Mouse (Mus musculus): Measurements from ENCODE around the gene Tbc1d4.

DNA sequence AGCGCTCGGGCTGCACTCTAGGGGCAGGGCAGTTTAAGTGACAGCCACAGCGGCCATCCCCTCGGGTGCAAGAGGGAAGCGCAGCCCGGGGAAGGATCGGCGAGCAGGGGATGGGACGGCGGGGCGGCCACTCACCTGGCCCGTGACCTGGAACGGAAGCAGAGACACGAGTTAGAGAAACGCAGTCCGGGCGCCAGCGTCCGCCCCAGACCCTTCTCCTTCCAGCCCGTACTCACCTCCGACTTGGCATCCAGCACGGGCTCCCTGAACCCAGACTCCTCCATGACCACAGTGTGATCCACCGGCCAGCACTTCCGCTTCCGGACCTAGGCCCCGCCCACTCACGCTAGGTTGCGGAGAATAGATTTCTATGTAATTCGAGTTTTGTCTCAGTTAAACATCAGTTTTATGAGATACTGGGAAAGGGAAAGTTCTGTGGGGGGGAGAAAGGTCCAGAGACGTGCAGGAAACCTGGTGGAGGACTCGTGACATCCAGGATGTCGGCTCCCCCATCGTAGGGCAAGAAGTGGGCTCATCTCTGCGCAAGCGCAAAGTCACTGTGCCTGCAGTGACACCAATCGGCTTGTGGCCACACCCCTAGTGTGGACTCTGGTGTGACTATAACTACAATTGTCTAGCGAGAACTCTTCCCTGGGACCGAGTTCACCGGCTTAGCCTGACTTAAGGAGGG, 31.3 kb upstream of the Tbc1d4 start, which contains the start of gene Commd6:
- TF ChIP-seq CTCF (IDR thresholded peaks at IDR 0.05; ENCODE audit: low read depth, low read length) (no peak), POLR2A (IDR thresholded peaks at IDR 0.05; ENCODE audit: extremely low read depth, insufficient read depth, low read length) (peak; percentile 86)
